Mouse (Mus musculus) brain, embryonic 14.5 days (tissue): Measurements from ENCODE around the gene Lrig1.

Experiments
- CTCF ChIP-seq: fragments of 200-500 bp; IDR thresholded peaks from 2 replicates; pipeline ENCODE4 v1.5.1; 2012; ENCODE audit warnings: inconsistent platforms, mild to moderate bottlenecking, moderate library complexity, borderline replicate concordance; ENCODE audit not compliant: insufficient read depth, insufficient read length; ENCODE audit errors: extremely low read depth
- POLR2A ChIP-seq: fragments of 200-500 bp; IDR thresholded peaks from 2 replicates; pipeline ENCODE4 v1.6.1; 2012; ENCODE audit warnings: mild to moderate bottlenecking, inconsistent platforms, borderline replicate concordance; ENCODE audit not compliant: poor library complexity, insufficient read depth, insufficient read length, severe bottlenecking; ENCODE audit errors: extremely low read depth

- TF ChIP-seq CTCF = no peak
- TF ChIP-seq POLR2A = no peak
Observed at GRCm38 (mm10) chr6:94733878-94734277, 33.9 kb upstream of the Lrig1 start.
